Mouse (Mus musculus): ENCODE data around the gene Nagk. TPM values are rescaled to one million over a fixed set of nuclear protein-coding genes. Genes with fewer than 3 reads are reported as not detected.
A peak's percentile ranks its signal among the peaks of the same experiment; 100 is the strongest.
"Not testable (repeated sequence)": the region's sequence is repeated elsewhere in the genome, so short reads cannot be mapped to it uniquely, and the experiment has no call there.

The Nagk gene
- polyA plus RNA-seq, 1 experiment from 2014 or later, result 128 TPM

GRCm38 (mm10) chr6:83774126-83774525, 20.7 kb upstream of the Nagk start:
- WGBS, result 54% methylated on average over 9 of the region's 9 CpGs
- Histone ChIP-seq H3K4me3 (ENCODE audit: low read length) (peak overlapping the region; percentile 100), H3K27me3 (replicated peaks; ENCODE audit: control insufficient read depth, insufficient read depth, low read length) (no peaks in the 10 kb centered on the region), H3K27ac (ENCODE audit: low read length) (no peak overlapping the region; the same call in 1 of the 2 replicates), H3K36me3 (ENCODE audit: control insufficient read depth, insufficient read depth, low read length) (peaks cover 3% of the 10 kb centered on the region; the same call in 1 of the 2 replicates), H3K9ac (ENCODE audit: low read depth, low read length) (peak overlapping the region; percentile 99), H3K9me3 (ENCODE audit: control insufficient read depth, low read length) (no peaks in the 10 kb centered on the region), H3K4me2 (ENCODE audit: low read depth, low read length) (peak overlapping the region; percentile 87), H3K4me1 (ENCODE audit: control insufficient read depth, insufficient read depth, low read length) (peaks cover 10% of the 10 kb centered on the region)
- no peak for ATAC-seq

GRCm38 (mm10) chr6:83774781-83775563, 19.8 kb upstream of the Nagk start:
- WGBS, result 1% methylated on average over 14 of the region's 14 CpGs
- peak; percentile 49 for ATAC-seq
- Histone ChIP-seq H3K4me1 (ENCODE audit: control insufficient read depth, insufficient read depth, low read length) (peaks cover 10% of the 10 kb centered on the region), H3K9me3 (ENCODE audit: control insufficient read depth, low read length) (no peaks in the 10 kb centered on the region), H3K27ac (ENCODE audit: low read length) (peak overlapping the region; percentile 94), H3K27me3 (replicated peaks; ENCODE audit: control insufficient read depth, insufficient read depth, low read length) (no peaks in the 10 kb centered on the region), H3K9ac (ENCODE audit: low read depth, low read length) (peak overlapping the region; percentile 99), H3K4me3 (ENCODE audit: low read length) (peak overlapping the region; percentile 100), H3K36me3 (ENCODE audit: control insufficient read depth, insufficient read depth, low read length) (peaks cover 3% of the 10 kb centered on the region; the same call in 1 of the 2 replicates), H3K4me2 (ENCODE audit: low read depth, low read length) (peak overlapping the region; percentile 87)

GRCm38 (mm10) chr6:83775638-83776293, 19.0 kb upstream of the Nagk start, which contains the start of gene Tex261:
TSS of gene Tex261 (minus strand) at chr6:83775813.
- Histone ChIP-seq H3K4me1 (ENCODE audit: control insufficient read depth, insufficient read depth, low read length) (peaks cover 10% of the 10 kb centered on the region), H3K36me3 (ENCODE audit: control insufficient read depth, insufficient read depth, low read length) (peaks cover 3% of the 10 kb centered on the region; the same call in 1 of the 2 replicates), H3K9ac (ENCODE audit: low read depth, low read length) (peak within 1 kb of the TSS; percentile 99), H3K9me3 (ENCODE audit: control insufficient read depth, low read length) (no peaks in the 10 kb centered on the region), H3K27ac (ENCODE audit: low read length) (peak within 1 kb of the TSS; percentile 94), H3K4me3 (ENCODE audit: low read length) (peak within 1 kb of the TSS; percentile 100), H3K27me3 (replicated peaks; ENCODE audit: control insufficient read depth, insufficient read depth, low read length) (no peaks in the 10 kb centered on the region), H3K4me2 (ENCODE audit: low read depth, low read length) (peak within 1 kb of the TSS; percentile 87)
- peak; percentile 96 for ATAC-seq
- 0% methylated on average over 45 of the region's 45 CpGs for WGBS

- no peak overlapping the region for H3K4me3 ChIP-seq (ENCODE audit: low read length)
- H3K4me2 ChIP-seq (ENCODE audit: low read depth, low read length), result no peak overlapping the region
- no peaks in the 10 kb centered on the region for H3K36me3 ChIP-seq (ENCODE audit: control insufficient read depth, insufficient read depth, low read length)
- 82% methylated on average over 7 of the region's 7 CpGs for WGBS
- ATAC-seq, result no peak
- no peaks in the 10 kb centered on the region for H3K27me3 ChIP-seq (replicated peaks; ENCODE audit: control insufficient read depth, insufficient read depth, low read length)
- no peaks in the 10 kb centered on the region for H3K9me3 ChIP-seq (ENCODE audit: control insufficient read depth, low read length)
- H3K27ac ChIP-seq (ENCODE audit: low read length), result no peak overlapping the region
- peaks cover 10% of the 10 kb centered on the region for H3K4me1 ChIP-seq (ENCODE audit: control insufficient read depth, insufficient read depth, low read length)
- no peak overlapping the region for H3K9ac ChIP-seq (ENCODE audit: low read depth, low read length)
Measured at GRCm38 (mm10) chr6:83778306-83778705, 16.5 kb upstream of the Nagk start.

- Histone ChIP-seq H3K4me1 (ENCODE audit: control insufficient read depth, insufficient read depth, low read length) (peaks cover 8% of the 10 kb centered on the region), H3K4me2 (ENCODE audit: low read depth, low read length) (no peak overlapping the region), H3K4me3 (ENCODE audit: low read length) (no peak overlapping the region), H3K9ac (ENCODE audit: low read depth, low read length) (no peak overlapping the region), H3K9me3 (ENCODE audit: control insufficient read depth, low read length) (no peaks in the 10 kb centered on the region), H3K27ac (ENCODE audit: low read length) (no peak overlapping the region), H3K27me3 (replicated peaks; ENCODE audit: control insufficient read depth, insufficient read depth, low read length) (no peaks in the 10 kb centered on the region), H3K36me3 (ENCODE audit: control insufficient read depth, insufficient read depth, low read length) (no peaks in the 10 kb centered on the region)
- no peak for ATAC-seq
- WGBS, result 11% methylated on average over 5 of the region's 5 CpGs
Measured at GRCm38 (mm10) chr6:83779026-83779425, 15.8 kb upstream of the Nagk start.

- no peak for ATAC-seq
- H3K4me2 ChIP-seq (ENCODE audit: low read depth, low read length), result no peak overlapping the region
- no peaks in the 10 kb centered on the region for H3K36me3 ChIP-seq (ENCODE audit: control insufficient read depth, insufficient read depth, low read length)
- no peaks in the 10 kb centered on the region for H3K27me3 ChIP-seq (replicated peaks; ENCODE audit: control insufficient read depth, insufficient read depth, low read length)
- WGBS, result 69% methylated on average over 3 of the region's 3 CpGs
- no peaks in the 10 kb centered on the region for H3K9me3 ChIP-seq (ENCODE audit: control insufficient read depth, low read length)
- H3K27ac ChIP-seq (ENCODE audit: low read length), result no peak overlapping the region
- H3K9ac ChIP-seq (ENCODE audit: low read depth, low read length), result no peak overlapping the region
- no peak overlapping the region for H3K4me3 ChIP-seq (ENCODE audit: low read length)
- H3K4me1 ChIP-seq (ENCODE audit: control insufficient read depth, insufficient read depth, low read length), result no peaks in the 10 kb centered on the region
Measured at GRCm38 (mm10) chr6:83786426-83786825, 8.4 kb upstream of the Nagk start.

- WGBS, result 72% methylated on average over 7 of the region's 7 CpGs
- Histone ChIP-seq H3K36me3 (ENCODE audit: control insufficient read depth, insufficient read depth, low read length) (no peaks in the 10 kb centered on the region), H3K4me3 (ENCODE audit: low read length) (no peak overlapping the region), H3K27me3 (replicated peaks; ENCODE audit: control insufficient read depth, insufficient read depth, low read length) (no peaks in the 10 kb centered on the region), H3K27ac (ENCODE audit: low read length) (no peak overlapping the region), H3K9me3 (ENCODE audit: control insufficient read depth, low read length) (no peaks in the 10 kb centered on the region), H3K4me2 (ENCODE audit: low read depth, low read length) (no peak overlapping the region), H3K9ac (ENCODE audit: low read depth, low read length) (no peak overlapping the region), H3K4me1 (ENCODE audit: control insufficient read depth, insufficient read depth, low read length) (no peaks in the 10 kb centered on the region)
- ATAC-seq, result no peak
Measured at GRCm38 (mm10) chr6:83788554-83788953, 6.2 kb upstream of the Nagk start.

GRCm38 (mm10) chr6:83790533-83790932, 4.2 kb upstream of the Nagk start:
- not testable (repeated sequence) for ATAC-seq

GRCm38 (mm10) chr6:83791251-83791890, 3.4 kb upstream of the Nagk start:
- Histone ChIP-seq H3K27me3 (replicated peaks; ENCODE audit: control insufficient read depth, insufficient read depth, low read length) (no peaks in the 10 kb centered on the region), H3K9ac (ENCODE audit: low read depth, low read length) (no peak overlapping the region), H3K4me1 (ENCODE audit: control insufficient read depth, insufficient read depth, low read length) (peaks cover 3% of the 10 kb centered on the region; the same call in 1 of the 2 replicates), H3K9me3 (ENCODE audit: control insufficient read depth, low read length) (no peaks in the 10 kb centered on the region), H3K27ac (ENCODE audit: low read length) (no peak overlapping the region), H3K4me3 (ENCODE audit: low read length) (no peak overlapping the region), H3K4me2 (ENCODE audit: low read depth, low read length) (no peak overlapping the region), H3K36me3 (ENCODE audit: control insufficient read depth, insufficient read depth, low read length) (no peaks in the 10 kb centered on the region)
- ATAC-seq, result no peak
- WGBS, result 74% methylated on average over 4 of the region's 4 CpGs

More at GRCm38 (mm10) chr6:83790533-83790932, 4.2 kb upstream of the Nagk start:
- not testable (repeated sequence) for H3K4me2 ChIP-seq (ENCODE audit: low read depth, low read length); H3K4me3 ChIP-seq (ENCODE audit: low read length); H3K9me3 ChIP-seq (ENCODE audit: control insufficient read depth, low read length); H3K36me3 ChIP-seq (ENCODE audit: control insufficient read depth, insufficient read depth, low read length); H3K27me3 ChIP-seq (replicated peaks; ENCODE audit: control insufficient read depth, insufficient read depth, low read length); H3K9ac ChIP-seq (ENCODE audit: low read depth, low read length); H3K27ac ChIP-seq (ENCODE audit: low read length); H3K4me1 ChIP-seq (ENCODE audit: control insufficient read depth, insufficient read depth, low read length)
- 80% methylated on average over 5 of the region's 5 CpGs for WGBS
